Mouse (Mus musculus) bone marrow macrophage, adult 2 months (primary cell): Measurements from ENCODE around the gene Fxr2. TPM values are rescaled to one million over a fixed set of nuclear protein-coding genes. Genes with fewer than 3 reads are reported as not detected.

Source experiments
- H3K27ac ChIP-seq: 2 replicates; pipeline ENCODE4 v1.5.1; 2012; ENCODE audit warnings: low read depth, low read length; ENCODE audit not compliant: insufficient read depth
- H3K4me1 ChIP-seq: 2 replicates; pipeline ENCODE4 v1.6.1; 2012; ENCODE audit warnings: low read length; ENCODE audit not compliant: control insufficient read depth, insufficient read depth
- H3K4me3 ChIP-seq: 2 replicates; pipeline ENCODE4 v1.5.1; 2012; ENCODE audit warnings: mild to moderate bottlenecking, low read length, moderate library complexity; ENCODE audit not compliant: insufficient read depth
- CTCF ChIP-seq: IDR thresholded peaks from 2 replicates; pipeline ENCODE4 v1.5.1; 2012; ENCODE audit warnings: low read depth, mild to moderate bottlenecking, low read length, moderate library complexity
- POLR2A ChIP-seq: IDR thresholded peaks from 2 replicates; pipeline ENCODE4 v1.6.1; 2012; ENCODE audit warnings: mild to moderate bottlenecking, low read depth, low read length, borderline replicate concordance
- polyA plus RNA-seq: library from polyadenylated mRNA; stranded (reverse); fragments of >200 nt; gene quantifications from 2 replicates; pipeline ENCODE4 v1.2.4, GENCODE M21; 2012; ENCODE audit not compliant: missing spikeins, insufficient read depth, insufficient read length

Fxr2 gene
- polyA plus RNA-seq, 1 experiment = 54.1 TPM

- Histone ChIP-seq H3K4me3 (peak within 1 kb of the TSS; percentile 90), H3K4me1 (peaks cover 20% of the 10 kb centered on the region), H3K27ac (peak within 1 kb of the TSS; percentile 96)
- TF ChIP-seq POLR2A = no peak
- no peak for TF ChIP-seq CTCF
Measured at GRCm38 (mm10) chr11:69665961-69666664, 33.3 kb downstream of the Fxr2 start, which contains the start of gene Cd68. Cd68 (minus strand) TSS chr11:69666153.

- Histone ChIP-seq H3K27ac (peak overlapping the region; percentile 83), H3K4me3 (no peak overlapping the region), H3K4me1 (peaks cover 20% of the 10 kb centered on the region)
- TF ChIP-seq POLR2A = no peak
- no peak for TF ChIP-seq CTCF
Measured at GRCm38 (mm10) chr11:69666665-69667005, 33.8 kb downstream of the Fxr2 start.

GRCm38 (mm10) chr11:69670786-69671725 lies 38.3 kb downstream of the Fxr2 start:
- Histone ChIP-seq H3K4me3 (peak overlapping the region; percentile 100), H3K4me1 (peaks cover 14% of the 10 kb centered on the region; the same call in 1 of the 2 replicates), H3K27ac (peak overlapping the region; percentile 94)
- no peak for TF ChIP-seq CTCF
- TF ChIP-seq POLR2A = no peak; the same call in 1 of the 2 replicates

GRCm38 (mm10) chr11:69671726-69672124 lies 38.9 kb downstream of the Fxr2 start:
- Histone ChIP-seq H3K4me3 (peak overlapping the region; percentile 100), H3K4me1 (peaks cover 11% of the 10 kb centered on the region; the same call in 1 of the 2 replicates)
- TF ChIP-seq POLR2A (no peak), CTCF (no peak)

GRCm38 (mm10) chr11:69672211-69672706 lies 39.5 kb downstream of the Fxr2 start, which contains the start of gene Eif4a1:
Eif4a1 (minus strand) TSS chr11:69672423.
- TF ChIP-seq CTCF (no peak), POLR2A (peak; percentile 95)
- peaks cover 11% of the 10 kb centered on the region; the same call in 1 of the 2 replicates for H3K4me1 ChIP-seq

More at GRCm38 (mm10) chr11:69671726-69672124, 38.9 kb downstream of the Fxr2 start:
- H3K27ac ChIP-seq = peak overlapping the region; percentile 94

GRCm38 (mm10) chr11:69679144-69679543 lies 46.4 kb downstream of the Fxr2 start:
- Histone ChIP-seq H3K27ac (peak overlapping the region; percentile 60), H3K4me3 (peak overlapping the region; percentile 28; the same call in 1 of the 2 replicates), H3K4me1 (peaks cover 33% of the 10 kb centered on the region)
- TF ChIP-seq CTCF (no peak), POLR2A (no peak)

More at GRCm38 (mm10) chr11:69672211-69672706, 39.5 kb downstream of the Fxr2 start, which contains the start of gene Eif4a1:
- peak within 1 kb of the TSS; percentile 94 for H3K27ac ChIP-seq
- H3K4me3 ChIP-seq = peak within 1 kb of the TSS; percentile 100

GRCm38 (mm10) chr11:69680136-69680855 lies 47.5 kb downstream of the Fxr2 start:
- Histone ChIP-seq H3K4me1 (peaks cover 43% of the 10 kb centered on the region), H3K27ac (peak overlapping the region; percentile 50), H3K4me3 (peak overlapping the region; percentile 79)
- TF ChIP-seq POLR2A (no peak), CTCF (no peak)

GRCm38 (mm10) chr11:69681314-69682208 lies 48.8 kb downstream of the Fxr2 start, which contains the start of gene Senp3:
Senp3 (minus strand) TSS chr11:69682084.
- H3K4me1 ChIP-seq = peaks cover 52% of the 10 kb centered on the region
- H3K4me3 ChIP-seq = peak within 1 kb of the TSS; percentile 79
- H3K27ac ChIP-seq = peak within 1 kb of the TSS; percentile 62
- TF ChIP-seq POLR2A = no peak
- no peak for TF ChIP-seq CTCF
